Mouse (Mus musculus) layer of hippocampus, adult 2 months (tissue): ENCODE measurements around the gene Gsap. TPM values are rescaled to one million over a fixed set of nuclear protein-coding genes. Genes with fewer than 3 reads are reported as not detected.
A peak's percentile ranks its signal among the peaks of the same experiment; 100 is the strongest.
"Not testable (repeated sequence)": the region's sequence is repeated elsewhere in the genome, so short reads cannot be mapped to it uniquely, and the experiment has no call there.

Experiments
- DNase-seq, 2 experiments: peaks; one replicate each; pipeline ENCODE4 v3.0.0; 2022; ENCODE audit warnings: low spot score in 2 of 2
- H3K27ac ChIP-seq: fragments of 200-600 bp; 2 replicates; pipeline ENCODE4 v1.8.1; 2022
- H3K4me3 ChIP-seq: fragments of 200-600 bp; 2 replicates; pipeline ENCODE4 v1.8.1; 2022; ENCODE audit warnings: mild to moderate bottlenecking
- CTCF ChIP-seq: fragments of 200-600 bp; conservative IDR thresholded peaks from 2 replicates; pipeline ENCODE4 v1.8.1; 2022; ENCODE audit warnings: antibody characterized with exemption, mild to moderate bottlenecking, moderate library complexity
- long read RNA-seq, 2 experiments: library from polyadenylated mRNA; stranded (forward); transcript quantifications; one replicate each; pipeline ENCODE4 v2.0.0; 2021; ENCODE audit warnings: borderline mapping rate in 2 of 2
- total RNA-seq, 2 experiments: library from RNA; stranded (reverse); gene quantifications; 2 replicates each; pipeline ENCODE4 v1.2.3; 2021

Gsap gene
- total RNA-seq = 1 to 10 TPM; 7.3 to 9.0 TPM
- long read RNA-seq, experiment 1, partial matches to known transcripts = 0 of 8 reads
- long read RNA-seq, experiment 1, other reads (novel, unspliced or antisense) = 5 of 8 reads
- long read RNA-seq, experiment 2, partial matches to known transcripts = 1 of 9 reads
- long read RNA-seq, experiment 2, other reads (novel, unspliced or antisense) = 7 of 9 reads

- H3K27ac ChIP-seq = peak within 1 kb of the TSS; percentile 80
- no peak for TF ChIP-seq CTCF
- peak within 1 kb of the TSS; percentile 70 for H3K4me3 ChIP-seq
- peak; percentile 32 to 51 for DNase-seq
Observed at GRCm38 (mm10) chr5:21185764-21186685, at the start of gene Gsap. TSS of gene Gsap (plus strand) at chr5:21186255.

GRCm38 (mm10) chr5:21136575-21136974, 49.5 kb upstream of the Gsap start:
- TF ChIP-seq CTCF = no peak
- no peak overlapping the region for H3K27ac ChIP-seq
- no peak overlapping the region for H3K4me3 ChIP-seq
- no peak for DNase-seq

GRCm38 (mm10) chr5:21139505-21139904, 46.5 kb upstream of the Gsap start:
- Histone ChIP-seq H3K4me3 (peak overlapping the region; percentile 23; the same call in 1 of the 2 replicates), H3K27ac (peak overlapping the region; percentile 57; the same call in 1 of the 2 replicates)
- peak; percentile 72 to 86 for DNase-seq
- TF ChIP-seq CTCF = no peak

- DNase-seq, H3K4me3 ChIP-seq, H3K27ac ChIP-seq: not testable (repeated sequence)
- peak; percentile 63 for TF ChIP-seq CTCF
Observed at GRCm38 (mm10) chr5:21141133-21141551, 44.9 kb upstream of the Gsap start.

- DNase-seq = no peak
- no peak overlapping the region for H3K4me3 ChIP-seq
- TF ChIP-seq CTCF = no peak
- no peak overlapping the region for H3K27ac ChIP-seq
Observed at GRCm38 (mm10) chr5:21141626-21142025, 44.4 kb upstream of the Gsap start.

GRCm38 (mm10) chr5:21143032-21143431, 43.0 kb upstream of the Gsap start:
- DNase-seq = no peak
- TF ChIP-seq CTCF = no peak
- H3K4me3 ChIP-seq = no peak overlapping the region
- H3K27ac ChIP-seq = no peak overlapping the region

- Histone ChIP-seq H3K4me3 (no peak overlapping the region), H3K27ac (no peak overlapping the region)
- TF ChIP-seq CTCF = no peak
- no peak for DNase-seq
Observed at GRCm38 (mm10) chr5:21144506-21145169, 41.4 kb upstream of the Gsap start.

- Histone ChIP-seq H3K27ac (no peak overlapping the region), H3K4me3 (no peak overlapping the region)
- TF ChIP-seq CTCF = no peak
- DNase-seq = no peak
Observed at GRCm38 (mm10) chr5:21148358-21148757, 37.7 kb upstream of the Gsap start.

GRCm38 (mm10) chr5:21153672-21154071, 32.4 kb upstream of the Gsap start:
- DNase-seq = no peak
- TF ChIP-seq CTCF = no peak
- Histone ChIP-seq H3K27ac (no peak overlapping the region), H3K4me3 (no peak overlapping the region)

- no peak for TF ChIP-seq CTCF
- no peak overlapping the region for H3K27ac ChIP-seq
- H3K4me3 ChIP-seq = no peak overlapping the region
- no peak for DNase-seq
Observed at GRCm38 (mm10) chr5:21156770-21157169, 29.3 kb upstream of the Gsap start.

- DNase-seq = no peak
- H3K4me3 ChIP-seq = no peak overlapping the region
- no peak overlapping the region for H3K27ac ChIP-seq
- TF ChIP-seq CTCF = no peak
Observed at GRCm38 (mm10) chr5:21159536-21159935, 26.5 kb upstream of the Gsap start.

GRCm38 (mm10) chr5:21160781-21161180, 25.3 kb upstream of the Gsap start:
- TF ChIP-seq CTCF = no peak
- no peak for DNase-seq
- no peak overlapping the region for H3K4me3 ChIP-seq
- no peak overlapping the region for H3K27ac ChIP-seq

- TF ChIP-seq CTCF = no peak
- DNase-seq = no peak
- Histone ChIP-seq H3K27ac (no peak overlapping the region), H3K4me3 (no peak overlapping the region)
Observed at GRCm38 (mm10) chr5:21163421-21163820, 22.6 kb upstream of the Gsap start.
